Mouse (Mus musculus): Measurements from ENCODE around the gene Ly6g6c.

DNA sequence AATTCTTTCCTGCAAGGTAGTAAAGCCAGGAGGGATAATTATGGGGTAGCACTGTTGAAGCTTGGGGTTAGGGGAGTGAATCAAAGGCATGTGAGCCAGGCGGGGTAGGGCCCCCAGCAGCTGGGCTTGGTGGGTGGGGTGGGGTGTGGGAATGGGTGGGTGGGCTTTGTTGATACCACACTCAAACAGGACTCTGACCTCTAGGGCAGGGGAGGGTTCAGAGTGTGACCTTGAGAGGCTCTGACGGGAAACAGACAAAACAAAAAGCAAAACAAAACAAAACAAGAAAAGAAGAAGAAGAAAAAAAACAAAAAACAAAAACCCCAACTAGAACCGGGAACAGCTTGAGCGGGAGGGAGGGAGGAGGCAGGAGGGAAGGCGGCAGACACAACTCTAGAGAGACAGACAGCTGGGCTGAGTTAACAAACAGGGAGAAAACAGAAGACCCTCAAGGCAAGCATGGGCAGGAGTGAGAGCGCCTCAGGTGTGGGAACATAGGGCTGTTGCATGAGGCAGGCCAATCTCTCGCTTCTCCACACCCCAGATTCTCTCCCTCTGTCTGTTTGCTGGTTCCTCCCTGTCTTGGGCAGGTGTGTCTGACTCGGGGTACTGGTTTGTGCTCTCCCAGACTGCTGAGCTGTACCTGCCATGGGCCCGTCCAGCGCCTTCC, 11.5 kb downstream of the Ly6g6c start, which contains the start of gene Ly6g6e:
- TF ChIP-seq GATA1 (IDR thresholded peaks at IDR 0.05; ENCODE audit: low read length) (no peak), TAL1 (IDR thresholded peaks at IDR 0.05; ENCODE audit: low read length) (no peak)

Data from erythroblast, embryonic 14.5 days (primary cell).